Mouse (Mus musculus): ENCODE data around the gene Prr5. TPM values are rescaled to one million over a fixed set of nuclear protein-coding genes. Genes with fewer than 3 reads are reported as not detected.

Gene Prr5
- polyA plus RNA-seq, 1 experiment: not detected

DNA sequence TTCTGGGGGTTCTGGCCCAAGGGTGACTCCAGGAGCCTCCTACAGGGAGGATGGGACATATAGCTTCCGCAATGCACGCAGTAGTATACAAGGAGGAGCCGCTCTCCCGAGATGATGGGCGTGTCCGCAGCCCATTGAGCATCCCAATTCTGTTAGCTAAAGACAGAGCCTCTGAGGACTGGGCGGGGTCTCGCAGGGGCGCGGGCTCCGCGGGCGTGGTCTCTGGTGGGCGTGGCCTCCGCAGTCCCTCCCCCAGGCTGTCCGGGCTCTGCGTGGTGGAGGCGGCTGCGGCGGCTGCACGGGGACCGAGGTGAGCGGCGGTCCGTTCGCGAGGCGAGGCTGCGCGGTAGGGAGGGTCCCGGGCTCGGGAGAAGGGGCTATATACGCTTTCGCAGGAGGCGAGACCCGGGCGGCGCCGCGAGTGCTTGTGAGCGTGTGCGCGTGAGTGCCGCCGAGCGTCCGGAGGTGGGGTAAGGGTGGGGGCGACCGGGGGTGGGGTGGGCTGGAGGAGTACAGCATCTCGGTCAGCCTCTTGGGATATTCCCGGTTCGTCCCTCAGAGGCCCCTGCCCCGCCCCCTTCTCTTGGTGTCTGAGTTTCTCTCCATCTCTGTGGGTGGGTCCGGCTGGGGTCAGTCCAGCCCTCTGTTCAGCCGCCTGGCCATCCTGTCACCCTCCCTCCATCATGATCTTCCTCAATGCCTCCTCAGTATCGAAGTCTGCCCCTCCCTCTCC is 6.3 kb upstream of the Prr5 start:
- 2% methylated on average over 56 of the region's 56 CpGs for WGBS
- H3K4me1 ChIP-seq (ENCODE audit: control insufficient read depth, insufficient read depth, low read length): peaks cover 14% of the 10 kb centered on the region
- no peak for TF ChIP-seq CTCF (IDR thresholded peaks at IDR 0.05; ENCODE audit: insufficient read depth, low read depth, low read length)
- no peak for TF ChIP-seq POLR2A (IDR thresholded peaks at IDR 0.05; ENCODE audit: insufficient read depth, low read depth, low read length)
- peak overlapping the region; percentile 52 for H3K4me3 ChIP-seq (ENCODE audit: insufficient read depth, low read depth, low read length)
- no peak overlapping the region for H3K27ac ChIP-seq (ENCODE audit: insufficient read depth, low read depth, low read length)

- TF ChIP-seq POLR2A (IDR thresholded peaks at IDR 0.05; ENCODE audit: insufficient read depth, low read depth, low read length) (no peak), CTCF (IDR thresholded peaks at IDR 0.05; ENCODE audit: insufficient read depth, low read depth, low read length) (no peak)
- WGBS: 63% methylated on average over 10 of the region's 10 CpGs
- Histone ChIP-seq H3K4me3 (ENCODE audit: insufficient read depth, low read depth, low read length) (peak overlapping the region; percentile 52), H3K4me1 (ENCODE audit: control insufficient read depth, insufficient read depth, low read length) (peaks cover 14% of the 10 kb centered on the region), H3K27ac (ENCODE audit: insufficient read depth, low read depth, low read length) (no peak overlapping the region)
Observed at GRCm38 (mm10) chr15:84663685-84664060, 5.7 kb upstream of the Prr5 start.

DNA sequence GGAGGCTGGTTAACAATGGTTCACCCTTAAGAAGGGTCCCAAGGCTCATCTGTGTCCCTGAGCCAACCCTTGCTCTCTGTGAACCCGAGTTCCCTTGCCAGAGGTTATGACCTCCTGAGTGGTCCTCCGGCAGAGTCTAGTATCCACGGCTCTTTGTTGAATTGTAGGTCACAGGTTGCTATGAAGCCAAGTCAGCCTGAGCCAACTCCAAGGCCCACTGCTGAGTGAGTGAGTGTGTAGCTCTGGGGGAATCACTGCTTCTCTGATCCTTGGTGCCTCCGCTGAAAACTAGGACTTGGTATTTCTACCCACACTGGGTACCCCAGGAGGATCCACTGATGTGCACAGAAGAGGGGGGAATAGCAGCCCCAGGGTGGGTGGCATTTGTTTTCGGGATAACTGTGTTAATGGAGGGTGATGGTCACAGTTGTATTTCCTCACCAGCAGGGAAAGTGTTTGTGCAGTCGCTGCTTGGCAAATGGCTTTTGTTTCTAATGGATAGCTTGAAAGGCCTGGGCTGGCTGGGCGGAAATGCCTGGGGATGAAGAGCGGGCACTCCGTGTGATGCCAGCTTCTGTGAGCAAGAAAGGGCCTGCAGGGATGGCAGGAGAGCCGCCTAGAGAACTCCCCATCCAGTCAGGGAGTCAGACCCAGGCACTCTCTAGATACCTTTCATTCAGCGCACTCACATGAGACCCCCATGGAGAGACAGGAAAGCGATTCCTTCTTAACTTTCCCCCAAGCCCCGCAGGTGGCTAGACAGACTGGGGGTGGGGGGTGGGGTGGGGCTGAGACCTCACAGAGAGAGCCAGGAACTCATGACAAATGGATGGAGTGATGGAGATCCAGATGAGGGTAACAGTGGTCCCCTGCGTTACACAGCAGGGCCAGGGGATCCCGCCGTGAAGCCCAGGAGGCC is 4.6 kb upstream of the Prr5 start:
- H3K4me3 ChIP-seq (ENCODE audit: insufficient read depth, low read depth, low read length): no peak overlapping the region
- 54% methylated on average over 16 of the region's 16 CpGs for WGBS
- no peak for TF ChIP-seq CTCF (IDR thresholded peaks at IDR 0.05; ENCODE audit: insufficient read depth, low read depth, low read length)
- no peak for TF ChIP-seq POLR2A (IDR thresholded peaks at IDR 0.05; ENCODE audit: insufficient read depth, low read depth, low read length)
- 0 out of 2 replicates have a peak overlapping the region, but pooled peaks have one; percentile 36 for H3K27ac ChIP-seq (ENCODE audit: insufficient read depth, low read depth, low read length)
- peaks cover 20% of the 10 kb centered on the region for H3K4me1 ChIP-seq (ENCODE audit: control insufficient read depth, insufficient read depth, low read length)

DNA sequence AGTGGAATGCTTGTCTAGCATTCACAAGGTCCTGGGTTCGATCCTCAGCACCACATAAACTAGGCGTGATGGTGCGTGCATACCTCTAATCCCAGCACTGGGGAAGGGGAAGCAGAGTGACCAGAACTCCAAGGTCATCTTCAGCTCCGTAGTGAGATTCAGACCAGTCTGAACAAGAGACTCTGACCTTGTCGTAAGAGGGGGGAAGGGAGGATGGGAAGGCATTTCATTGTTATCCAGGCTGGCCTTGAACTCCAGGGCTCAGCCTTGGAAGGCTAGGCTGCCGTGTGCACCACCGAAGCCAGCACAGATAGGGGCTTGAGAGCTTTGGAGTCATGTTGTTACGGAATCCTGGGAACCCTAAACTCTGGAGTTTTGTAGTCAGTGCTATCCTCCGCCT is 3.8 kb upstream of the Prr5 start:
- Histone ChIP-seq H3K4me3 (ENCODE audit: insufficient read depth, low read depth, low read length) (no peak overlapping the region), H3K27ac (ENCODE audit: insufficient read depth, low read depth, low read length) (peak overlapping the region; percentile 36; the same call in 1 of the 2 replicates), H3K4me1 (ENCODE audit: control insufficient read depth, insufficient read depth, low read length) (peaks cover 20% of the 10 kb centered on the region)
- WGBS: 89% methylated on average over 9 of the region's 9 CpGs
- TF ChIP-seq POLR2A (IDR thresholded peaks at IDR 0.05; ENCODE audit: insufficient read depth, low read depth, low read length) (no peak), CTCF (IDR thresholded peaks at IDR 0.05; ENCODE audit: insufficient read depth, low read depth, low read length) (no peak)

- Histone ChIP-seq H3K4me3 (ENCODE audit: insufficient read depth, low read depth, low read length) (no peak overlapping the region), H3K27ac (ENCODE audit: insufficient read depth, low read depth, low read length) (no peak overlapping the region), H3K4me1 (ENCODE audit: control insufficient read depth, insufficient read depth, low read length) (peaks cover 20% of the 10 kb centered on the region)
- no peak for TF ChIP-seq POLR2A (IDR thresholded peaks at IDR 0.05; ENCODE audit: insufficient read depth, low read depth, low read length)
- no peak for TF ChIP-seq CTCF (IDR thresholded peaks at IDR 0.05; ENCODE audit: insufficient read depth, low read depth, low read length)
- 82% methylated on average over 4 of the region's 4 CpGs for WGBS
Observed at GRCm38 (mm10) chr15:84666065-84666464, 3.4 kb upstream of the Prr5 start.

GRCm38 (mm10) chr15:84667601-84668000 is 1.8 kb upstream of the Prr5 start:
- Histone ChIP-seq H3K27ac (ENCODE audit: insufficient read depth, low read depth, low read length) (no peak overlapping the region), H3K4me3 (ENCODE audit: insufficient read depth, low read depth, low read length) (no peak overlapping the region), H3K4me1 (ENCODE audit: control insufficient read depth, insufficient read depth, low read length) (peaks cover 20% of the 10 kb centered on the region)
- TF ChIP-seq CTCF (IDR thresholded peaks at IDR 0.05; ENCODE audit: insufficient read depth, low read depth, low read length): no peak
- TF ChIP-seq POLR2A (IDR thresholded peaks at IDR 0.05; ENCODE audit: insufficient read depth, low read depth, low read length): no peak
- WGBS: 89% methylated on average over 6 of the region's 6 CpGs

DNA sequence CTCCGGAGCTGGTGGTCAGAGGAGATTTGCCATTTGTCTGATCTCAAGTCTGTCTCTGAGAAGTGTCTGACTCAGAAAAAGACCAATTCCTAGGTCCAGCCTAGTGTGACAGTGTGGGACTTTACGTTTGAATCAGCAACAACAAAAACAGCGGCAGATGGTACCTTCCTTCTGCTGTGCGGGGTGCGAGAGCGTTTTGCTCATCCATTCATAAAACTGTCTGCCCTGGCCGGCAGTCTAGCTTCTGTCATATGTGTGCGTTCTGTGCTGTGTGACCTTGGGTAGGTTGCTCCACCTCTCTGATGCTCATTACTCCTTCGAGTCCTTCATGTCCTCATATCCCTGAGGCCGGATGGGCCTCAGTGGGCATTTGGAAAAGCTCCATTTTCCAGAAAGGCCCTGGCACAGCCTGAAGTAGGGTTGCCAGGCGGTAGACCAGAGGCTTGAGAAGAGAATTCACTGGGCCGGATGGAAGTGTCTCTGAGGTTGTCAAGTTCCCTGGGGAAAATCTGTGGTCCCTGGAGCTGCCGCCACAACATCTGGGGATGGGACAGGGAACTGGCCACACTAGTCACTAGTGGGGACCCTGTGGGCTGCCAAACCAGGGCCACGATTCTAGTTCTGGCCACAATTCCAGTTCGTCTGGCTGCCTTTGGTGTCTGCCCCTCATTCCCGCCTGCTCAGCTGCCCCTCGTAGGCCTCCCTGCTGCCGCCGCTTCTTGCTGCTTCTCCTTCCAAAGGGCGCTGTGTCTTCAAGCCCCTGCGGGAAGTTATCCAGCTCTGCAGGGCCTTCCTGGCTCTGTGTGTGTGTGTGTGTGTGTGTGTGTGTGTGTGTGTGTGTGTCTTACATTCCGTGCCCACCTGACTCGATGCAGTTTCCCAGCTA is 594 bp downstream of the Prr5 start:
- TF ChIP-seq POLR2A (IDR thresholded peaks at IDR 0.05; ENCODE audit: insufficient read depth, low read depth, low read length) (no peak), CTCF (IDR thresholded peaks at IDR 0.05; ENCODE audit: insufficient read depth, low read depth, low read length) (no peak)
- Histone ChIP-seq H3K27ac (ENCODE audit: insufficient read depth, low read depth, low read length) (no peak overlapping the region), H3K4me3 (ENCODE audit: insufficient read depth, low read depth, low read length) (no peak overlapping the region), H3K4me1 (ENCODE audit: control insufficient read depth, insufficient read depth, low read length) (peaks cover 6% of the 10 kb centered on the region; the same call in 1 of the 2 replicates)
- 80% methylated on average over 23 of the region's 23 CpGs for WGBS

DNA sequence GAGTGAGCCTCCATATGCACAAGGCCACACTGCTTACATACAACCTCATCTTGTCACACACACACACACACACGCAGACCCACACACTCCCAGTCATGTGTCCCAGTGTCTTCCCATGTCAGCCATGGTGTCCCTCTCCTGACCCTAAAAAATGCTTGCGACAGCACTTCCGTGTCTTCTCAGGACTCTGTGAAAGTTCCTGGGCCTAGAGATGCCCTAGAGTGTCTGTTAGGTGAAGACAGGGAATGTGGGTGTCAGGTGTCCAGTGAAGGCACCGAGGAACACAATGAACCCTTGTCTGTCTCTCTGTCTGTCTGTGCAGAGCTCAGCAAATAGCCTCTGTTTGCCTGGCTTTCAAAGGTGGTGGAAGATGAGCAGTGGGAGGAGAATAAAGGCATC is 1.2 kb downstream of the Prr5 start:
- WGBS: 85% methylated on average over 4 of the region's 4 CpGs

More for the DNA sequence above, 1.2 kb downstream of the Prr5 start:
- H3K27ac ChIP-seq (ENCODE audit: insufficient read depth, low read depth, low read length): no peak overlapping the region
- TF ChIP-seq CTCF (IDR thresholded peaks at IDR 0.05; ENCODE audit: insufficient read depth, low read depth, low read length) (no peak), POLR2A (IDR thresholded peaks at IDR 0.05; ENCODE audit: insufficient read depth, low read depth, low read length) (no peak)
- peaks cover 6% of the 10 kb centered on the region; the same call in 1 of the 2 replicates for H3K4me1 ChIP-seq (ENCODE audit: control insufficient read depth, insufficient read depth, low read length)
- H3K4me3 ChIP-seq (ENCODE audit: insufficient read depth, low read depth, low read length): no peak overlapping the region

Data from olfactory bulb, adult 2 months (tissue).